Mouse (Mus musculus): ENCODE measurements around the gene Galnt18. TPM values are rescaled to one million over a fixed set of nuclear protein-coding genes. Genes with fewer than 3 reads are reported as not detected.

Gene Galnt18
- polyA plus RNA-seq, 1 experiment from 2014 or later: 112 TPM

- Histone ChIP-seq H3K9me3 (ENCODE audit: low read length) (no peaks in the 10 kb centered on the region), H3K27me3 (replicated peaks; ENCODE audit: insufficient read depth, low read length) (no peaks in the 10 kb centered on the region), H3K27ac (ENCODE audit: low read length) (no peak overlapping the region), H3K9ac (replicated peaks; ENCODE audit: low read depth) (no peak overlapping the region), H3K4me1 (ENCODE audit: insufficient read depth, low read depth, low read length) (no peaks in the 10 kb centered on the region), H3K36me3 (ENCODE audit: insufficient read depth, low read length) (no peaks in the 10 kb centered on the region), H3K4me3 (ENCODE audit: low read depth, low read length) (no peak overlapping the region), H3K4me2 (replicated peaks; ENCODE audit: low read depth, low read length) (no peak overlapping the region)
- DNase-seq (ENCODE audit: low spot score): no peak
- ATAC-seq: no peak
- TF ChIP-seq CTCF (IDR thresholded peaks at IDR 0.05) (no peak), EP300 (IDR thresholded peaks at IDR 0.05) (no peak)
Measured at GRCm38 (mm10) chr7:111644362-111644761, 135.4 kb downstream of the Galnt18 start.

GRCm38 (mm10) chr7:111638899-111639298 is 140.9 kb downstream of the Galnt18 start:
- no peak overlapping the region for H3K4me3 ChIP-seq (ENCODE audit: low read depth, low read length)
- no peak for TF ChIP-seq EP300 (IDR thresholded peaks at IDR 0.05)
- 53% methylated on average over 2 of the region's 2 CpGs for WGBS

GRCm38 (mm10) chr7:111638465-111638864 is 141.3 kb downstream of the Galnt18 start:
- H3K4me2 ChIP-seq (replicated peaks; ENCODE audit: low read depth, low read length): no peak overlapping the region
- no peak for DNase-seq (ENCODE audit: low spot score)

More at GRCm38 (mm10) chr7:111638899-111639298, 140.9 kb downstream of the Galnt18 start:
- H3K9me3 ChIP-seq (ENCODE audit: low read length): no peaks in the 10 kb centered on the region
- H3K9ac ChIP-seq (replicated peaks; ENCODE audit: low read depth): no peak overlapping the region
- no peak for DNase-seq (ENCODE audit: low spot score)
- no peak overlapping the region for H3K4me2 ChIP-seq (replicated peaks; ENCODE audit: low read depth, low read length)
- H3K27ac ChIP-seq (ENCODE audit: low read length): no peak overlapping the region
- H3K4me1 ChIP-seq (ENCODE audit: insufficient read depth, low read depth, low read length): peaks cover 13% of the 10 kb centered on the region; the same call in 1 of the 2 replicates
- no peaks in the 10 kb centered on the region for H3K36me3 ChIP-seq (ENCODE audit: insufficient read depth, low read length)
- ATAC-seq: no peak
- no peaks in the 10 kb centered on the region for H3K27me3 ChIP-seq (replicated peaks; ENCODE audit: insufficient read depth, low read length)

GRCm38 (mm10) chr7:111637866-111638448 is 141.8 kb downstream of the Galnt18 start:
- no peak overlapping the region for H3K27ac ChIP-seq (ENCODE audit: low read length)
- TF ChIP-seq EP300 (IDR thresholded peaks at IDR 0.05): no peak
- no peak for TF ChIP-seq CTCF (IDR thresholded peaks at IDR 0.05)
- no peak overlapping the region for H3K9ac ChIP-seq (replicated peaks; ENCODE audit: low read depth)
- ATAC-seq (peak; percentile 25; the same call in 1 of the 2 replicates), DNase-seq (ENCODE audit: low spot score) (no peak)
- H3K9me3 ChIP-seq (ENCODE audit: low read length): no peaks in the 10 kb centered on the region
- 57% methylated on average over 2 of the region's 2 CpGs for WGBS
- no peaks in the 10 kb centered on the region for H3K27me3 ChIP-seq (replicated peaks; ENCODE audit: insufficient read depth, low read length)
- peaks cover 13% of the 10 kb centered on the region; the same call in 1 of the 2 replicates for H3K4me1 ChIP-seq (ENCODE audit: insufficient read depth, low read depth, low read length)
- H3K36me3 ChIP-seq (ENCODE audit: insufficient read depth, low read length): no peaks in the 10 kb centered on the region
- H3K4me3 ChIP-seq (ENCODE audit: low read depth, low read length): no peak overlapping the region
- no peak overlapping the region for H3K4me2 ChIP-seq (replicated peaks; ENCODE audit: low read depth, low read length)

More at GRCm38 (mm10) chr7:111638465-111638864, 141.3 kb downstream of the Galnt18 start:
- Histone ChIP-seq H3K36me3 (ENCODE audit: insufficient read depth, low read length) (no peaks in the 10 kb centered on the region), H3K27ac (ENCODE audit: low read length) (no peak overlapping the region), H3K4me3 (ENCODE audit: low read depth, low read length) (no peak overlapping the region), H3K9me3 (ENCODE audit: low read length) (no peaks in the 10 kb centered on the region), H3K27me3 (replicated peaks; ENCODE audit: insufficient read depth, low read length) (no peaks in the 10 kb centered on the region), H3K4me1 (ENCODE audit: insufficient read depth, low read depth, low read length) (peaks cover 13% of the 10 kb centered on the region; the same call in 1 of the 2 replicates), H3K9ac (replicated peaks; ENCODE audit: low read depth) (no peak overlapping the region)
- no peak for ATAC-seq
- 44% methylated on average over 5 of the region's 5 CpGs for WGBS
- TF ChIP-seq CTCF (IDR thresholded peaks at IDR 0.05): no peak
- no peak for TF ChIP-seq EP300 (IDR thresholded peaks at IDR 0.05)

GRCm38 (mm10) chr7:111636503-111636902 is 143.3 kb downstream of the Galnt18 start:
- no peak for ATAC-seq
- TF ChIP-seq CTCF (IDR thresholded peaks at IDR 0.05) (no peak), EP300 (IDR thresholded peaks at IDR 0.05) (no peak)
- peaks cover 13% of the 10 kb centered on the region; the same call in 1 of the 2 replicates for H3K4me1 ChIP-seq (ENCODE audit: insufficient read depth, low read depth, low read length)
- no peak overlapping the region for H3K4me3 ChIP-seq (ENCODE audit: low read depth, low read length)
- H3K4me2 ChIP-seq (replicated peaks; ENCODE audit: low read depth, low read length): no peak overlapping the region
- DNase-seq (ENCODE audit: low spot score): no peak
- no peaks in the 10 kb centered on the region for H3K36me3 ChIP-seq (ENCODE audit: insufficient read depth, low read length)
- no peak overlapping the region for H3K27ac ChIP-seq (ENCODE audit: low read length)
- no peak overlapping the region for H3K9ac ChIP-seq (replicated peaks; ENCODE audit: low read depth)
- H3K9me3 ChIP-seq (ENCODE audit: low read length): no peaks in the 10 kb centered on the region
- no peaks in the 10 kb centered on the region for H3K27me3 ChIP-seq (replicated peaks; ENCODE audit: insufficient read depth, low read length)
- WGBS: 87% methylated on average over 5 of the region's 5 CpGs

GRCm38 (mm10) chr7:111631265-111631664 is 148.5 kb downstream of the Galnt18 start:
- Histone ChIP-seq H3K27ac (ENCODE audit: low read length) (no peak overlapping the region), H3K4me1 (ENCODE audit: insufficient read depth, low read depth, low read length) (no peaks in the 10 kb centered on the region; the same call in 1 of the 2 replicates), H3K4me2 (replicated peaks; ENCODE audit: low read depth, low read length) (no peak overlapping the region), H3K9me3 (ENCODE audit: low read length) (no peaks in the 10 kb centered on the region), H3K4me3 (ENCODE audit: low read depth, low read length) (no peak overlapping the region), H3K36me3 (ENCODE audit: insufficient read depth, low read length) (no peaks in the 10 kb centered on the region), H3K9ac (replicated peaks; ENCODE audit: low read depth) (no peak overlapping the region), H3K27me3 (replicated peaks; ENCODE audit: insufficient read depth, low read length) (no peaks in the 10 kb centered on the region)
- 63% methylated on average over 4 of the region's 4 CpGs for WGBS
- no peak for TF ChIP-seq EP300 (IDR thresholded peaks at IDR 0.05)
- TF ChIP-seq CTCF (IDR thresholded peaks at IDR 0.05): no peak
- ATAC-seq: no peak
- DNase-seq (ENCODE audit: low spot score): no peak
